Mouse (Mus musculus): ENCODE data around the gene Arsg. TPM values are rescaled to one million over a fixed set of nuclear protein-coding genes. Genes with fewer than 3 reads are reported as not detected.

The Arsg gene
- polyA plus RNA-seq, 1 experiment from 2014 or later = 2.7 TPM

- Histone ChIP-seq H3K4me2 (ENCODE audit: low read depth, low read length, severe bottlenecking) (no peak overlapping the region), H3K36me3 (ENCODE audit: control insufficient read depth, insufficient read depth, low read length) (no peaks in the 10 kb centered on the region), H3K4me1 (replicated peaks; ENCODE audit: control insufficient read depth, insufficient read depth, low read length) (no peaks in the 10 kb centered on the region), H3K4me3 (ENCODE audit: low read depth, low read length) (no peak overlapping the region), H3K9me3 (ENCODE audit: control insufficient read depth, low read length) (no peaks in the 10 kb centered on the region), H3K27ac (ENCODE audit: low read depth, low read length) (no peak overlapping the region), H3K27me3 (ENCODE audit: control insufficient read depth, insufficient read depth, low read length) (no peaks in the 10 kb centered on the region), H3K9ac (ENCODE audit: low read length) (no peak overlapping the region)
- DNase-seq (ENCODE audit: low spot score) (no peak), ATAC-seq (replicated peaks; ENCODE audit: low FRiP score) (no peak)
- WGBS = 87% methylated on average over 15 of the region's 15 CpGs
Observed at GRCm38 (mm10) chr11:109564466-109565214, 91.5 kb downstream of the Arsg start.

DNA sequence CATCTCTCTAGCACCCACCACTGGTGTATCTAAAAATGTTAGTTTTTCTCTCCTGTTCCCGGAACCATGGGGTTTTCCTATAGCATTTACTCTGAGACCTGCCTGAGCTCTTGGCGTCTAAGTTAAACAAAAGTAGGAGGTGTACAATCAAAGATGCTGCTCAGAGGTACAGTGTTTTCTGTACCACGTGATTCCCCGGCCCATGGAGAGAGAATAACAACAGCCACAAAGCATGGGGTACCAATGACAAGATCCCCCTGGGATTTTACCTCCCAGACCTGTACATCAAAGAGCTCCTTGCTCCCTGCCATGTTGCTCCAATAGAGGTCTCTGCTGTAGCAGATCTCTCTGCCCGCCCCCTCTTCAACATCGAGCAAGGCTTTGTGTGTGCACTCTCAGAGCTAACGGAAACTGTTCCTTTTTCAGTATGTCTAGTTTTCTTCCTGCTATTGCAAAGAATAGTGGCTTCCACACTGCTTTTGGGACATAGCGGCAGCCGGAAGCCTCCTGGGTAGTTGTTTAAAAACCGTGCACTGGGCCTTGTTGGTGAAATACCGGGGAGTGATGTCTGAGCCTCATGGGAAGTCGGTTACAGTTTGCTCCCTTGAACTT, 95.9 kb downstream of the Arsg start:
- DNase-seq (ENCODE audit: low spot score) (no peak), ATAC-seq (replicated peaks; ENCODE audit: low FRiP score) (no peak)
- no peak overlapping the region for H3K27ac ChIP-seq (ENCODE audit: low read depth, low read length)
- no peaks in the 10 kb centered on the region for H3K27me3 ChIP-seq (ENCODE audit: control insufficient read depth, insufficient read depth, low read length)
- no peaks in the 10 kb centered on the region for H3K4me1 ChIP-seq (replicated peaks; ENCODE audit: control insufficient read depth, insufficient read depth, low read length)
- H3K4me2 ChIP-seq (ENCODE audit: low read depth, low read length, severe bottlenecking) = no peak overlapping the region
- no peak overlapping the region for H3K4me3 ChIP-seq (ENCODE audit: low read depth, low read length)
- WGBS = 64% methylated on average over 12 of the region's 12 CpGs
- H3K9ac ChIP-seq (ENCODE audit: low read length) = no peak overlapping the region
- no peaks in the 10 kb centered on the region for H3K36me3 ChIP-seq (ENCODE audit: control insufficient read depth, insufficient read depth, low read length)
- no peaks in the 10 kb centered on the region for H3K9me3 ChIP-seq (ENCODE audit: control insufficient read depth, low read length)

- Histone ChIP-seq H3K9me3 (ENCODE audit: control insufficient read depth, low read length) (no peaks in the 10 kb centered on the region), H3K36me3 (ENCODE audit: control insufficient read depth, insufficient read depth, low read length) (no peaks in the 10 kb centered on the region), H3K4me2 (ENCODE audit: low read depth, low read length, severe bottlenecking) (no peak overlapping the region), H3K9ac (ENCODE audit: low read length) (no peak overlapping the region), H3K27ac (ENCODE audit: low read depth, low read length) (no peak overlapping the region), H3K4me3 (ENCODE audit: low read depth, low read length) (no peak overlapping the region), H3K27me3 (ENCODE audit: control insufficient read depth, insufficient read depth, low read length) (no peaks in the 10 kb centered on the region), H3K4me1 (replicated peaks; ENCODE audit: control insufficient read depth, insufficient read depth, low read length) (no peaks in the 10 kb centered on the region)
- ATAC-seq (replicated peaks; ENCODE audit: low FRiP score) = no peak
- WGBS = 83% methylated on average over 7 of the region's 7 CpGs
- no peak for DNase-seq (ENCODE audit: low spot score)
Observed at GRCm38 (mm10) chr11:109569809-109570208, 96.6 kb downstream of the Arsg start.

DNA sequence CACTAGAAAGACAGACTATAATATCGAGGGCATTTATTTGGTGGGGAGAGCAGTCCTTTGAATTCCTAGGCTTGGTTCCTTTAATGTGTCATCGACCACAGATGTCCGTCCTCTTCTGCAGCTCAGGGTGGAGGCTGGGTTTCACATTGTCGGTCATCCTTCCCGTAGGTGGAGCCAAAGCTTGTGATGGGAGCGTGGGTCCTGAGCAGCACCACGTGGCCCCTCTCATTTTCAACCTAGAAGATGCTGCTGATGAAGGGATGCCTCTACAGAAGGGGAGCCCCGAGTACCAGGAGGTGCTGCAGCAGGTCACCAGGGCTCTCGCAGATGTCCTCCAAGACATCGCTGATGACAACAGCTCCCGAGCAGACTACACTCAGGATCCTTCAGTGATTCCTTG, 98.9 kb downstream of the Arsg start:
- Histone ChIP-seq H3K27ac (ENCODE audit: low read depth, low read length) (no peak overlapping the region), H3K9me3 (ENCODE audit: control insufficient read depth, low read length) (no peaks in the 10 kb centered on the region), H3K9ac (ENCODE audit: low read length) (no peak overlapping the region), H3K4me2 (ENCODE audit: low read depth, low read length, severe bottlenecking) (no peak overlapping the region), H3K36me3 (ENCODE audit: control insufficient read depth, insufficient read depth, low read length) (no peaks in the 10 kb centered on the region), H3K4me1 (replicated peaks; ENCODE audit: control insufficient read depth, insufficient read depth, low read length) (no peaks in the 10 kb centered on the region), H3K4me3 (ENCODE audit: low read depth, low read length) (no peak overlapping the region), H3K27me3 (ENCODE audit: control insufficient read depth, insufficient read depth, low read length) (no peaks in the 10 kb centered on the region)
- no peak for ATAC-seq (replicated peaks; ENCODE audit: low FRiP score)
- DNase-seq (ENCODE audit: low spot score) = no peak
- WGBS = 86% methylated on average over 11 of the region's 11 CpGs

GRCm38 (mm10) chr11:109574604-109575003, 101.4 kb downstream of the Arsg start:
- DNase-seq (ENCODE audit: low spot score) (no peak), ATAC-seq (replicated peaks; ENCODE audit: low FRiP score) (no peak)
- no peaks in the 10 kb centered on the region for H3K4me1 ChIP-seq (replicated peaks; ENCODE audit: control insufficient read depth, insufficient read depth, low read length)
- H3K4me2 ChIP-seq (ENCODE audit: low read depth, low read length, severe bottlenecking) = no peak overlapping the region
- no peaks in the 10 kb centered on the region for H3K27me3 ChIP-seq (ENCODE audit: control insufficient read depth, insufficient read depth, low read length)
- H3K9me3 ChIP-seq (ENCODE audit: control insufficient read depth, low read length) = no peaks in the 10 kb centered on the region
- no peak overlapping the region for H3K27ac ChIP-seq (ENCODE audit: low read depth, low read length)
- no peak overlapping the region for H3K9ac ChIP-seq (ENCODE audit: low read length)
- no peak overlapping the region for H3K4me3 ChIP-seq (ENCODE audit: low read depth, low read length)
- H3K36me3 ChIP-seq (ENCODE audit: control insufficient read depth, insufficient read depth, low read length) = no peaks in the 10 kb centered on the region
- 84% methylated on average over 2 of the region's 2 CpGs for WGBS

DNA sequence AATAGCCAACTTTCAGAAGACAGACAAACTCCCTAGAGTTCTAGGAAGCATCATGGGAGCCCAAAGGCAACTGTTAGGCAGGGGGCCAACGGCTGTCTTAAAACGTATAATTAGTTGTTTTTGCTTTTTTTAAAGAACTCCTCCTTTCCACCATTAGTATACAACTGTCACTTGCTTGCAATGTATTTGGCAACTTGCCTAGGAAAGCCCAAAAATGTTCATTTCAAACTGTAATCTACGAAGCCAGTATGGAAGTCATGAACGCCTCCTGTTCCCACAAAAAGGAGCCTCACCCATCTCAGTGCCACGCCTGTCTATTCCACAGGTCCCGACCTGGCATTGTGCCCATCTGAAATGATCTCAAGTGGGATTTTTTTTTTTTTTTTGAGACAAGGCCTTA, 102.7 kb downstream of the Arsg start:
- 87% methylated on average over 6 of the region's 6 CpGs for WGBS
- Histone ChIP-seq H3K4me1 (replicated peaks; ENCODE audit: control insufficient read depth, insufficient read depth, low read length) (no peaks in the 10 kb centered on the region), H3K4me2 (ENCODE audit: low read depth, low read length, severe bottlenecking) (no peak overlapping the region), H3K9ac (ENCODE audit: low read length) (no peak overlapping the region), H3K27me3 (ENCODE audit: control insufficient read depth, insufficient read depth, low read length) (no peaks in the 10 kb centered on the region), H3K4me3 (ENCODE audit: low read depth, low read length) (no peak overlapping the region), H3K9me3 (ENCODE audit: control insufficient read depth, low read length) (no peaks in the 10 kb centered on the region), H3K36me3 (ENCODE audit: control insufficient read depth, insufficient read depth, low read length) (no peaks in the 10 kb centered on the region), H3K27ac (ENCODE audit: low read depth, low read length) (no peak overlapping the region)
- DNase-seq (ENCODE audit: low spot score) (no peak), ATAC-seq (replicated peaks; ENCODE audit: low FRiP score) (no peak)

DNA sequence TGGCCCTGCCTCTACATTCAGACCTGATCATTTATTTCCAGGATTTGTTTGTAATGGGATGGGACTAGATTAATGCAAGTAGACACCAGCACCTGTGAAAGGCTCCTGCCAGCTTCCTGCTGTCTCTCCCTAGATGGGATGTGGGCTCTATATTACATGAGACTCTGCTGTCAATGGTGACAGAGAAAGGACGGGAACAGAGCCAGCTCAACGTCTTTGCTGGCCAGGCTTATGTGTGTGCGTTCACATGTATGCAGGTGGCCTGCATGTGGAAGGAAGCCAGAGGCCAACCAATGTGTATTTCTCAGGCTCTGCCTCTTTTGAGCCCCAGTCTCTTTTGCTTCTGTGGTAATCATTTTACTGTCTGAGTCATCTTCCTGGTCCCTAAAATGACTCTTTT, 105.4 kb downstream of the Arsg start:
- Histone ChIP-seq H3K36me3 (ENCODE audit: control insufficient read depth, insufficient read depth, low read length) (no peaks in the 10 kb centered on the region), H3K4me1 (replicated peaks; ENCODE audit: control insufficient read depth, insufficient read depth, low read length) (no peaks in the 10 kb centered on the region), H3K27ac (ENCODE audit: low read depth, low read length) (no peak overlapping the region), H3K27me3 (ENCODE audit: control insufficient read depth, insufficient read depth, low read length) (no peaks in the 10 kb centered on the region), H3K4me3 (ENCODE audit: low read depth, low read length) (no peak overlapping the region), H3K9me3 (ENCODE audit: control insufficient read depth, low read length) (no peaks in the 10 kb centered on the region), H3K9ac (ENCODE audit: low read length) (no peak overlapping the region), H3K4me2 (ENCODE audit: low read depth, low read length, severe bottlenecking) (no peak overlapping the region)
- 81% methylated on average over 3 of the region's 3 CpGs for WGBS
- DNase-seq (ENCODE audit: low spot score) (no peak), ATAC-seq (replicated peaks; ENCODE audit: low FRiP score) (no peak)

- ATAC-seq (replicated peaks; ENCODE audit: low FRiP score) = no peak
- H3K4me3 ChIP-seq (ENCODE audit: low read depth, low read length) = no peak overlapping the region
- WGBS = 91% methylated on average over 9 of the region's 9 CpGs
- no peak overlapping the region for H3K27ac ChIP-seq (ENCODE audit: low read depth, low read length)
- H3K9me3 ChIP-seq (ENCODE audit: control insufficient read depth, low read length) = no peaks in the 10 kb centered on the region
- no peaks in the 10 kb centered on the region for H3K27me3 ChIP-seq (ENCODE audit: control insufficient read depth, insufficient read depth, low read length)
- DNase-seq (ENCODE audit: low spot score) = no peak
- H3K4me2 ChIP-seq (ENCODE audit: low read depth, low read length, severe bottlenecking) = no peak overlapping the region
- H3K9ac ChIP-seq (ENCODE audit: low read length) = no peak overlapping the region
- no peaks in the 10 kb centered on the region for H3K4me1 ChIP-seq (replicated peaks; ENCODE audit: control insufficient read depth, insufficient read depth, low read length)
- H3K36me3 ChIP-seq (ENCODE audit: control insufficient read depth, insufficient read depth, low read length) = no peaks in the 10 kb centered on the region
Observed at GRCm38 (mm10) chr11:109579999-109580398, 106.8 kb downstream of the Arsg start.

DNA sequence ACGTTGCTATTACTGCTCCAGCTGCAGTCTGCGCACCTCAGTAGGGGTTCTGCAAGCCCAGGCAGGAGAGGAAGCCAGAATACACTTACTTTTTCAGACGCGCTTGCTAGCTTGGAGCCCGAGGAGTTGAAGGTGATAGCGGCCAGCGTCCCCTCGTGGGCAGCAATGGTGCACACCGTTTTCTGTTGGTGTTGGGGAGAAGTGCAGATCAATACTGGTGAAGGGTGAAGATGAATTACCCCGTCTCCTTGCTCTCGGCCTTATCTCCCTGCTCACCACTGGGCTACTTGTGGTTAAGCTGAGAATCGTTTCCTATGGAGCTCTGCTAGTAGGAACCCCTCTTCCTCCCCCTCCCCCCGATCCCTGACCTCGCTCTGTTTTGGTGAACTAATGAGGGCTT, 110.8 kb downstream of the Arsg start:
- H3K4me3 ChIP-seq (ENCODE audit: low read depth, low read length) = no peak overlapping the region
- H3K27me3 ChIP-seq (ENCODE audit: control insufficient read depth, insufficient read depth, low read length) = no peaks in the 10 kb centered on the region
- WGBS = 83% methylated on average over 14 of the region's 14 CpGs
- no peaks in the 10 kb centered on the region for H3K9me3 ChIP-seq (ENCODE audit: control insufficient read depth, low read length)
- no peaks in the 10 kb centered on the region for H3K36me3 ChIP-seq (ENCODE audit: control insufficient read depth, insufficient read depth, low read length)
- no peak overlapping the region for H3K9ac ChIP-seq (ENCODE audit: low read length)
- H3K4me2 ChIP-seq (ENCODE audit: low read depth, low read length, severe bottlenecking) = no peak overlapping the region
- no peak overlapping the region for H3K27ac ChIP-seq (ENCODE audit: low read depth, low read length)
- DNase-seq (ENCODE audit: low spot score) = no peak
- ATAC-seq (replicated peaks; ENCODE audit: low FRiP score) = no peak
- no peaks in the 10 kb centered on the region for H3K4me1 ChIP-seq (replicated peaks; ENCODE audit: control insufficient read depth, insufficient read depth, low read length)
